Mouse (Mus musculus): ENCODE results near the gene Gm9602. TPM values are rescaled to one million over a fixed set of nuclear protein-coding genes. Genes with fewer than 3 reads are reported as not detected.

Gene Gm9602
- polyA plus RNA-seq (2015; fragmentation: Illumina TruSeq; extraction: RNeasy Lipid Tissue Mini Kit (QIAGEN cat#74804); ENCODE audit: insufficient read depth, low read depth, low replicate concordance), result not detected

DNA sequence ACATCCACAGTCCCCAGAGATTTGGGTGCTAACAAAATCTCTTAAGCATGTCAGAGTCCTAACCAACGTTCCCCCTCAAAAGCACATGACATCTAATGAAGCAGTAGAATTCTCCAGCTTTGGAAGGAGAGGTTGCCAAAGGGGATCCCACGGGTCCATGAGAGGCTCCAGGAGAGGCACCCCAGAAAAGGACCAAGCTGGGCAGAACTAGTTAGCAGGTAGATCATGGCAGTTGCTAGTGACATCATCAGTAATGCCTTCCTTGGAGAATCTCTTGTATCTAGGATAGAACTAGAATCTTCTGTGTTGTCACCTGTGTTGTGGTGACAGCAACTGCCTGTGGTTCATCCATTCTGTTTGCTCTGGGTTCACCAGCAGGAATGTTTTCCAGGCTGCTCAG is at the start of gene Gm9602:
Gene Gm9602 (plus strand): TSS at position 301 of the 400 bp plus-strand sequence.

Other genes starting within 250 kb of the Gm9602 start
- gene Gm3047, start 220.9 kb upstream of the Gm9602 start, polyA plus RNA-seq (2015; fragmentation: Illumina TruSeq; extraction: RNeasy Lipid Tissue Mini Kit (QIAGEN cat#74804); ENCODE audit: insufficient read depth, low read depth, low replicate concordance), result not detected
- not detected for gene Gm8159, start 144.0 kb upstream of the Gm9602 start, polyA plus RNA-seq (2015; fragmentation: Illumina TruSeq; extraction: RNeasy Lipid Tissue Mini Kit (QIAGEN cat#74804); ENCODE audit: insufficient read depth, low read depth, low replicate concordance)
- gene Gm3239, start 112.1 kb upstream of the Gm9602 start, polyA plus RNA-seq (2015; fragmentation: Illumina TruSeq; extraction: RNeasy Lipid Tissue Mini Kit (QIAGEN cat#74804); ENCODE audit: insufficient read depth, low read depth, low replicate concordance), result not detected
- not detected for gene Gm7876, start 67.1 kb upstream of the Gm9602 start, polyA plus RNA-seq (2015; fragmentation: Illumina TruSeq; extraction: RNeasy Lipid Tissue Mini Kit (QIAGEN cat#74804); ENCODE audit: insufficient read depth, low read depth, low replicate concordance)
- gene Gm3252, start 49.6 kb upstream of the Gm9602 start, polyA plus RNA-seq (2015; fragmentation: Illumina TruSeq; extraction: RNeasy Lipid Tissue Mini Kit (QIAGEN cat#74804); ENCODE audit: insufficient read depth, low read depth, low replicate concordance), result not detected
- not detected for gene Gm3269, start 61.8 kb downstream of the Gm9602 start, polyA plus RNA-seq (2015; fragmentation: Illumina TruSeq; extraction: RNeasy Lipid Tissue Mini Kit (QIAGEN cat#74804); ENCODE audit: insufficient read depth, low read depth, low replicate concordance)
- not detected for gene Gm3264, start 79.2 kb downstream of the Gm9602 start, polyA plus RNA-seq (2015; fragmentation: Illumina TruSeq; extraction: RNeasy Lipid Tissue Mini Kit (QIAGEN cat#74804); ENCODE audit: insufficient read depth, low read depth, low replicate concordance)
- not detected for gene Gm3278, start 116.1 kb downstream of the Gm9602 start, polyA plus RNA-seq (2015; fragmentation: Illumina TruSeq; extraction: RNeasy Lipid Tissue Mini Kit (QIAGEN cat#74804); ENCODE audit: insufficient read depth, low read depth, low replicate concordance)
- gene Gm8297, start 207.6 kb downstream of the Gm9602 start, polyA plus RNA-seq (2015; fragmentation: Illumina TruSeq; extraction: RNeasy Lipid Tissue Mini Kit (QIAGEN cat#74804); ENCODE audit: insufficient read depth, low read depth, low replicate concordance), result not detected
- gene Gm3298, start 239.6 kb downstream of the Gm9602 start, polyA plus RNA-seq (2015; fragmentation: Illumina TruSeq; extraction: RNeasy Lipid Tissue Mini Kit (QIAGEN cat#74804); ENCODE audit: insufficient read depth, low read depth, low replicate concordance), result not detected

Measured in pancreas, adult 10 weeks (tissue).